Mouse (Mus musculus) megakaryocyte-erythroid progenitor cell, adult 5-6 weeks (primary cell): ENCODE results near the gene Mmd2. TPM values are rescaled to one million over a fixed set of nuclear protein-coding genes. Genes with fewer than 3 reads are reported as not detected.

Experiments
- ATAC-seq: replicated peaks from 2 replicates; pipeline ENCODE4 v1.8.0; 2016; ENCODE audit warnings: mild to moderate bottlenecking, inconsistent platforms; ENCODE audit not compliant: severe bottlenecking, poor library complexity, low FRiP score, low TSS enrichment
- total RNA-seq, 2 experiments: library from RNA; stranded (forward) in 1 of 2; stranded (reverse) in 1 of 2; fragments of 200-1000, 215-1000 nt in 1 of 2; fragments of >200 nt in 1 of 2; fragmentation: Nextera tagmentation in 1 of 2; gene quantifications; 2 replicates each; pipeline ENCODE4 v1.2.3; 2014 to 2017

Gene Mmd2
- total RNA-seq, 2 experiments from 2014 or later: not detected

DNA sequence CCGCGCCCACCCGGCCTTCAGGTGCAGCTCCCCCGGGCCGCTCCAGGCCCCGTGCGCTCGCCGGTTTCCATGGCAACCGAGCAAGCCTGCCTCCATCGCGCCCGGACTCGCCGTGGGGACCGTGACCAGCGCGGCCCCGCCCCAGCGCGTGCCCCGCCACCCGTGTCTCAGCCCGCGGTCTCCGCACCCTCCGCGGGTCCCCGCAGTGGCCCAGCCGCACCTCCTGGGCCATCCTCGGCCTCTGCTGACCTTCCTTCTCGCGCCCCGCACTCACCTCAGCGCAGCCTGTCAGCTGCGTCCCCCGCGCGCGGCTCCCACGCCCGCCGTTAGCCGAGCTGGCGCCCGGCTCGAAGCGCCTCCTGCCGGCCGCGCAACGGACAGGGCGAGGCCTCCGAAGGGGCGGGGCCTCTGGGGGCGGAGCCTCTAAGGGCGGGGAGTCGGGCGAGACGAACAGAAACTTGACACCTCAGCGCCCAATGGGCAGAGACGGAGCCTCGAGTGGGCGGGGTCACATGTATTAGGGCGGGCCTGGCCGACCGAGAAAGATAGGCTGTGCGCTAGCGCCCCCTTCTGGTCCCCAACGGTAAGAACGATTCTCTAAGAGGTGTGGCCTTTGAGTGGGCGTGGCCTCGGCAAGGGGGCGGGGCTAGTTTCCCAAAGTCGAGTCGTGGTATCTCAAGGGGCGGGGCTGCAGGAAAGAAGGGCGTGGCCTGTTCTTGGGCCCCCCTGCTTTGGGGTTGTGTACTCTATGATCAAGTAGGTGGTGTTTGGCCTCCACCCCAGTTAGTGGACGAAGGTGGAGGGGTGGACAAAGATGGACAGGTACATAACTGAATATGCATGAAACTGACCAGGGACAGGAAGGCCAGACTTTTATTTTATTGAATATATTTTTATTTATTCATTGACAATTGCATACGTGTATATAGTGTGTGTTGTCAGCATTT lies 57.6 kb downstream of the Mmd2 start, which contains the start of gene Radil:
TSS of gene Radil (minus strand) at position 393 of the 947 bp plus-strand sequence.
- ATAC-seq: peak; percentile 99

DNA sequence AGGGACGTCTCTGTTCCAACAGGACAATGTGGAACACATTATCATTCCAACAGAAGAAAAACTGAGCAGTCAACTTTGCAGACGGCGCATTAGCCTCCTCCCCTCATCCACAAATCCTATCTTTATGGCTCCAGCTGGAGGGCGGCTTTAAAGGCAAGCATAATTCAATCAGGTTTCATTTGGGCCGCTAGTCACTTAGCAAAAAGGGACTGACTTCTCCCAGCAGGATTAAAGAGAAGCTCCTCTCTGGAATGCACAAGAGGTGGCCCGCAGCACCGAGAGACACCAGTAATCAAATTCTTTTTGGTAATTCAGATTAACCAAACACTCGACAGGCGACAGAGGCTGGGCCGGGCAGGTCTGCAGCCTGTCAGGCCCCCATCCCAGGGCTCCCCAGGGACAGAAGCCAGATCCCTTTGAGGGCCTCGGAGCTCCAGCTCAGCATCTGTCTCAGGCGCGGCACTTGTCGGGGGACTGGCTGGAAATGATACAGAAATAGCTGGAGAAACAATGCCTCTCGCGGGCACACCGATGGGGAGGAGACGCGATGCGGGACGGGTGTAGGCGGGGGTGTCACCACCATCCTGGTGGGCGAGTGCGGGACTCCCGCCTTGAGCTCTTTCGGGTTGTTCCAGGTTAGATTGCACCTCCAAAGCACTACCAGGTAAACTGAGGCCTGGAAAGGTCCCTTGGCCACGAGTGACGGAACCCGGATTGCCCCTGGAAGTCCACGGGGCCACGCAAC lies 58.5 kb downstream of the Mmd2 start:
- ATAC-seq: 0 out of 2 replicates have a peak, but pooled peaks have one; percentile 13

DNA sequence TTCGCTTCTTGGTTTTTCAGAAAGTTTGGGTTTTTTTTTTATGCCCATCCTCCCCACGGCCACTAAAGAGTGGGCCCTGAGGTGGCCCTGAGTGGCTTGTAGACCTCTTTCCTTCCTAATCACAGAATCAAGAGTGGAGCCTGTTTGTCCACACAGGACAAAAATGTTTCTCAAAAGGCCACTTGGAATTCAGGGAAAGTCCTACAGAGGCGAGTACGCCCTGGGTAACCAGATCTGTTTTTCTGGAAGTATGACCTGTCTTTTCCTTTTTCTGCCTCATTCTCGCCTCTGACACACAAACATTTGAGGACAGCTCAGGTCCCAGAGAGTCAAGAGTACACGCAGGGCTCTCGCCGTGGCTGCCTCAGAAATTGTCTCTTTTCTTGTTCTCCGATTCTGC lies 59.2 kb downstream of the Mmd2 start:
- ATAC-seq: no peak

DNA sequence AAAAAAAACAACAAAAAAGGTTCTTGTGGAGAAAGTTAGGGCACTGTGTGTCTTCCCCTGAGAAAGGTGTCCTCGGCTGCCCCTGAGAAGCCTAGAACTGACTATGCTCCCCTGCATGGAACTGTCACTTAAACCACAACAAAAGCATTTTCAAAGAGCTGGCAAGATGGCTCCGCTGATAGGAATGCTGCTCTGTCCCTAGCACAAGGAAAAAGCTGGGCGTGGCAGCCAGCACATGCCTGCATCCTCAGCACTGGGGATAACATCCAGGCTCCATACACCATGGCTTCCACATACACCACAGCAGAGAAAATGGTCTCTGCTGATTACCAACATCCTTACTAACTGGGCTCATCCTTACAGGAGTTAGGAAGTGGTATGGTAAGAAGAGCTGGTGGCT lies 61.5 kb downstream of the Mmd2 start:
- no peak for ATAC-seq

DNA sequence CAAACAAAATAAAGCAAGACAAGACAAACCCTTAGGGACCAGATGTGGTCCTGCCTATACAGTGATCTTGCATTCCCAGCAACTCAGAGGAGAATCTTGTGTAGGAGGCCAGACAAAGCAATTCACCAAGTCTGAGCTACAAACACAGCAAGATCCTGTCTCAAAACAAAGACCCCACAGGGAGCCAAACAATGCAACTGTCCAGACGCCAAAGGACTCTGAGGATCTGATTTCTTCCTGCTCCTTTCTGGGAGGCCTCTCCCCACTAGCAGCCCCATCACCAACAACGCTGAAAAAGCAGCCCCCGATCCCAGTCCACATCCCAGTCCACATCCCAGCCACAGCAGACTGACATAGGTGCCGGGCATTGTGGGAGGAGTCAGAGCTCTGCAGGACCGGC lies 62.3 kb downstream of the Mmd2 start:
- ATAC-seq: no peak

DNA sequence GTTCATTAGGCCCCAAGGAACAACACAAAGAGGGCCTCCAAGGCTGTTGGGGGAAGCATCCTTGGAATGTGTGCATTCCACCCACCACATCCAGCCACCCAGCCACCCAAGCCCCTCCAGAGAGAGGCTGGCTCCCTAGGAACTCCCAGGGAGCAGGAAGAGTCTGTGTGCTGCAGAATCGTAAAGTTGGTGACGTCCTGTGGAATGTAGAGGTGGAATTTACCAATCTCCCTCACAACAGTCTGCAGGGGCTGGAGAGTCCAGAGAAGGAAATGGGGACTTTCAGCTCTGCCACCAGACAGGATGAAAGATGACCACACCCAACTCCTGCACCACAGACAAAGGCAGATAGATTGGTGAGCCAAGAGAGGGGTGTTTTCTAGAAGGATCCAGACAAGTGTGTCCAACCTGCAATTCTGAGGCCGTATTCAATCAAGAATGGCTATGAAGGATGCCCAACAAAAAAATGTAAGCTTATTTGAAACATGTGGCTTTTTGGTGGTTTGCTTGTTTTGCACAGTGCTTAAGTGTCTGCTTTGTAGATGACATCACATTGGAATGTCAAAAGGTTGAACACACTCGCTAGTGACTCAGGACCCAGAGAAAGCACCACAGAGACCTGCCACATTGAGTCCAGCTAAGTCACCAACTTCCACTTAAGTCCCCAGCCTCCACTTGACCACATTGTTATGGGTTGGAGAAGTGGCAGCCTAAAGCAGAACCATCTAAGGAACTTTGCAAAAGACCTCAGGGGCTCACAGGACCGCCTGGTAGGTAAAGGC lies 63.4 kb downstream of the Mmd2 start:
- ATAC-seq: no peak

DNA sequence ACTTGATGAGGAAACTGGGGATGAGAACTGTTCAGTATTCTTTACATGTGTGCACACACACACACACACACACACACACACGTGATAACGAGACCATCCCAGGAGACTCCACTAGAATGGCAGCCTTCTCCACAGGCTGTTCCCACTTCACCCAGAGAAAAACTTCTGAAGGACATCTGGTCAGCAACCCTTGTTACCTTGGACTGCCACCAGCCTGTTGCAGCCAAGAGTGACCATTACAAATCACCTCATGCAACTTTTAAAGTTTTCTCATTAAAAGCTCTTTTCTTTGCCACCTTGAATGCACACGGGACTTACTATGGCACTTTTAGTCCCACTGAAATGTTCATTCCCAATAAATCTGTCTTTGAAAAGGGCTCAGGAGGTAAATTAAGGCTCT lies 71.3 kb downstream of the Mmd2 start:
- ATAC-seq: no peak

DNA sequence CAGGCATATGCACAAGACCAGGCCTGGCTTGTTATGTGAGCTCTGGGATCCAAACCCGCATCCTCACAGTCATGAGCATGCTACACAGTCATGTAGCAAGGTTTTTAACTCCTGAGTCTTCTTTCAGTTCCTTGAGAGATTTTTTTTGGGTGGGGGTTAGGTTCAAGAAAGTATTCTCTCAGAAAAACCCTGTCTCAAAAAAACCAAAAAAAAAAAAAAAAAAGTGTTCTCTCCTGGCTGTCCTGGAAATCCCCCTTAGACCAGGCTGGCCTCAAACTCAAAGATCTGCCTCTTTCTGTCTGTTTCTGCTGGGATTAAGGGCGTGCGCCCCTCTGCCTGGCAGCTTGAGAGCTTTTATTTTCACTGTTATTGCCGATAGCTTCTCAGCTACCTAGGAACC lies 73.2 kb downstream of the Mmd2 start:
- no peak for ATAC-seq

DNA sequence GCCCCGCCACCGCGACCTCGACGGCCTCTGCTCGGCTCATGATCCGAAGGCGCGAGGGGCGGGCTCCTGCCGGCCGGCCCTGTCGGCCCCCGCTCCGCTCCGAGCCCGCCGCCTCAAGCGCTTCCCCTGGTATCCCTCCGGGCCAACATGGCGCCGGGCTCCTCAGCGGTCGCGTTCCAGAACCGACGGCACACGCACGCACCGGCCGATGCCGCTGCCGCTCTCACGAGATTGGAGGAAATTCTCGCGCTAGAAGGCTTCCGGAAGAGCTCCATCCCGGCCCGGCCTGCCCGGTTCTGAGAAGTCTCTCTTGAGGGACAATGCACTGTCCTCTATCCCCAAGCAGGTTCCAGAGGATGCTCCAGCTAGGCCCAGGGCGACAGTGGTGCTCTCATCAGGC lies 78.7 kb downstream of the Mmd2 start, which contains the start of gene Papolb:
TSS of gene Papolb (minus strand) at position 162 of the 400 bp plus-strand sequence.
- ATAC-seq: no peak

DNA sequence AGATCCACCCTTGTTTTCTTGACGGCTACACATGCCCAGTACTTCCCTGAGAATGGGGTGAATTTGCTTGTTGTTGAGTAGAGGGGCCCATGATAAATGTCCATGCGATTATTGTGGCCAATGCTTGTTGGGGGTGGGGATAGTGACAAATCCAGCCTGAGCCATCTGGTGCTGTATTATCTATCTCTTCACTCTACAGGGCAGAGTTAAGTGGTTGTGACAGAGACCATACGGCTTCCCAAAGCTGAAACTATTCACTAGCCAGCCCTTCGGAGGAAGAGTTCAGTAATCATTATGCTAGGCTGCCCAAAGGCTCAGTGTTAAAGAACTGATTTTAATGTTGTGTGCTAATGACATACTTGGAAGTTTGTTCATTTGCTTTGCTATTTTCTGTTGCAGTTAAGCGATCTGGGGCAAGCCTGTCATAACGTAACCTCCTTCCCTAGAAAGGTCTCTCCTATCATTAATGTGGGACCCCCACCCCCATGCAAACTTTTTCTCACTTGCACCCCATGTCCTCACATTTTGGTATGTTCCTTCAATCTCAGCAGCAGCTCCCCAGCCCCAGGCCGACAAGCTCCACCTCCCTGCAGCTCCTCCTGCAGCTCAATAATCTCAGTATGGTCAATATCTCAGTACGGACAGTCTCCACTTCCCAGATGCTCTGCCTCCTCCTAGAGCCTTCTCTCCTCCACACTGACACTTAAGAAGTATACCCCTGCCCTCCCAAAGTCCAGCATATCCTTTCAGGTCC lies 83.7 kb downstream of the Mmd2 start:
- ATAC-seq: no peak

DNA sequence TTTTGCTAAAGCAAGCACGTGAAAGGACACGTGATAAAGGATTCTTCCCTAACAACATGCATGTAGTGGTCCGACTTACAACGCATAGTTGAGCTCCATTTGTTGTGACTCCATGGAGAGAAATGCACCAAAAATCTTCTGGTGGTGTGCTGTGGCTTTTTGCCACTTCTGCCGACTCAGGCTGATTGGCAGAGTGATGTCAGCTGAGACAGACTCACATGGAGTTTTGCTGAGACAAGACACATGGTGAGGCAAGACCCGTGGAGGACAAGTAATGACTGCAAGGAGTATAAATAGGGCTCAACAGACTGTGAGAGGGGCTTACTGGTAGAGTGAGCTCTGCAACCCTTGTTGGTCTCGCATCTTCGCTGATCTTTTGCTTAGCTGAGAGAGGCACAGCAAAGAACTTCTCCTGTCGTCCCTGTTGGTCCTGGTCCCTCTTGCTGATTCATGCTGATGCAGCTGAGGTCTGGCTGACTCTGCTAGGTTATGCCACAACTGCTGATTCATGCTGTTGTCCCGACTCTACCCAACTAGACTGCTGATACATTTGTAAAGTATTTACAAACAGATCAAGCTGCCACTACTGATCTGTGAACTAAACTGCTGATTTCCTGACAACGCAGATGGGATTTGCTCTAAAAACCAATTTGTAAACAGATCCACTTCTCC lies 87.3 kb downstream of the Mmd2 start:
- ATAC-seq: no peak

DNA sequence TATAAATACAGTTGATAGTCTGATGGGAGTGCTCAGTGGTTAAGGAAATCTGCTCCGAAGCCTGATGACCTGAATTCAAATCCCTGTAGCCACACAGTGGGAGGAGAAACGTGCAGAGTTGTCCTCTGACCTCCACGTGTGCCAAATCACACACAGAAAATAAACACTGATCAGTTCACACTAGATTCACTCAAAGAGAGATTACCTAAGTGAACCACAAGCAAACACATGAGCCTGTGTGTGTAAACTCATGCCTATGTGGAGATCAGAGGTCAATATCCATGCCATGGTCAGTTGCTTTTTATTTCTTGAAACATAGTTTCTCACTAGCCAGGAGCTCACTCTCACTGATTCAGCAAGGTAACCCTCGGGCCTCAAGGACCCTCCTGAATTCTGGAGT lies 88.2 kb downstream of the Mmd2 start:
- ATAC-seq: no peak

DNA sequence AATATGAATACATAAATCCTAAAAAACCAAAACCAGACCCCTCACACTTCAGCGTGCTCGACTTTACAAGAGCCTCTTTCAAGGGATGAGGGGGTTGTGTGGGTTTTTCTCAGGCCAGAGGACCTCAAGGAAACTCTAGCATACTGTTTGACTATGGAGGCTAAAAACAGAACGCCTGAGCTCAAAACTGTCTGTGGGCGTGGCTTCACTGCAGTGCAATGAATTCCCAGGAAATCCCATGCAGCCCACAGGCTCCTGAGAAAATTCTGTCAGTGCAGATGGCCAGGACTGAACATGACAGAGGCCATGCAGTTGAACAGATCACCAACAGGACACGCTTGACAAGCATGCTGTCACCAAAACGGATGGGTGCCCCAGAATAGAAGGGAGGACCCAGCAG lies 89.6 kb downstream of the Mmd2 start:
- ATAC-seq: no peak

Other genes starting within 250 kb of the Mmd2 start
- 12.3 and 17.0 TPM in 2 replicates for gene Foxk1, start 207.3 kb downstream of the Mmd2 start, total RNA-seq (2014; fragmentation: Nextera tagmentation)
- 6.4 and 6.8 TPM in 2 replicates for gene Foxk1, start 207.3 kb downstream of the Mmd2 start, total RNA-seq (2017)
- 16.4 and 25.5 TPM in 2 replicates for gene Ap5z1, start 144.9 kb downstream of the Mmd2 start, total RNA-seq (2014; fragmentation: Nextera tagmentation)
- gene Ap5z1, start 144.9 kb downstream of the Mmd2 start, total RNA-seq (2017): 2.7 and 4.9 TPM in 2 replicates
- gene Papolb, start 78.7 kb downstream of the Mmd2 start, total RNA-seq (2014; fragmentation: Nextera tagmentation): not detected in 2 replicates
- gene Papolb, start 78.7 kb downstream of the Mmd2 start, total RNA-seq (2017): not detected in 2 replicates
- not detected in 2 replicates for gene Radil, start 57.7 kb downstream of the Mmd2 start, total RNA-seq (2014; fragmentation: Nextera tagmentation)
- gene Radil, start 57.7 kb downstream of the Mmd2 start, total RNA-seq (2017): not detected in 2 replicates
- gene Wipi2, start 18.9 kb upstream of the Mmd2 start, total RNA-seq (2014; fragmentation: Nextera tagmentation): 33.6 and 35.8 TPM in 2 replicates
- 35.2 and 40.8 TPM in 2 replicates for gene Wipi2, start 18.9 kb upstream of the Mmd2 start, total RNA-seq (2017)
- not detected in 2 replicates for gene Slc29a4, start 83.7 kb upstream of the Mmd2 start, total RNA-seq (2014; fragmentation: Nextera tagmentation)
- not detected in 2 replicates for gene Slc29a4, start 83.7 kb upstream of the Mmd2 start, total RNA-seq (2017)
- 8.8 and 11.7 TPM in 2 replicates for gene Tnrc18, start 208.9 kb upstream of the Mmd2 start, total RNA-seq (2014; fragmentation: Nextera tagmentation)
- gene Tnrc18, start 208.9 kb upstream of the Mmd2 start, total RNA-seq (2017): 0.85 and 4.2 TPM in 2 replicates